Mouse (Mus musculus) neural tube, embryonic 15.5 days (tissue): Measurements from ENCODE around the gene 2410002F23Rik. TPM values are rescaled to one million over a fixed set of nuclear protein-coding genes. Genes with fewer than 3 reads are reported as not detected.
"Not testable (repeated sequence)": the region's sequence is repeated elsewhere in the genome, so short reads cannot be mapped to it uniquely, and the experiment has no call there.

ENCODE experiments used
- ATAC-seq: fragments of 200-750 bp; cut with Nextera tagmentation; 2 replicates; pipeline ENCODE4 v1.8.0; 2017; ENCODE audit warnings: mild to moderate bottlenecking, moderate TSS enrichment, moderate library complexity; ENCODE audit not compliant: low FRiP score
- H3K27ac ChIP-seq: fragments of 300-500 bp; sonication (generic); replicated peaks from 2 replicates; pipeline ENCODE4 v1.5.1; 2015; ENCODE audit warnings: mild to moderate bottlenecking, inconsistent platforms
- H3K27me3 ChIP-seq: fragments of 300-500 bp; sonication (generic); replicated peaks from 2 replicates; pipeline ENCODE4 v1.6.1; 2015; ENCODE audit warnings: inconsistent platforms
- H3K36me3 ChIP-seq: fragments of 300-500 bp; sonication (generic); 2 replicates; pipeline ENCODE4 v1.6.1; 2015; ENCODE audit warnings: inconsistent platforms
- H3K4me1 ChIP-seq: fragments of 300-500 bp; sonication (generic); 2 replicates; pipeline ENCODE4 v1.6.1; 2015; ENCODE audit warnings: inconsistent platforms
- H3K4me2 ChIP-seq: fragments of 300-500 bp; sonication (generic); 2 replicates; pipeline ENCODE4 v1.6.1; 2015; ENCODE audit warnings: inconsistent platforms, mild to moderate bottlenecking, moderate library complexity
- H3K4me3 ChIP-seq: fragments of 300-500 bp; sonication (generic); replicated peaks from 2 replicates; pipeline ENCODE4 v1.5.1; 2015; ENCODE audit warnings: mild to moderate bottlenecking, inconsistent platforms
- H3K9ac ChIP-seq: fragments of 300-500 bp; sonication (generic); replicated peaks from 2 replicates; pipeline ENCODE4 v1.6.1; 2015; ENCODE audit warnings: mild to moderate bottlenecking, inconsistent platforms
- H3K9me3 ChIP-seq: fragments of 300-500 bp; sonication (generic); replicated peaks from 2 replicates; pipeline ENCODE4 v1.6.1; 2016; ENCODE audit warnings: inconsistent platforms
- WGBS: fragments of 180-500 bp; shearing (Covaris S2); methylation state at CpG from one replicate; pipeline ENCODE4 v1.1.7; 2015; ENCODE audit warnings: mixed read lengths; 5-methylcytosine and 5-hydroxymethylcytosine counted together
- polyA plus RNA-seq: library from polyadenylated mRNA; unstranded; fragments of >200 nt; fragmentation: Nextera tagmentation; extraction: Ambion mirVana; gene quantifications from 2 replicates; pipeline ENCODE4 v1.2.1, GENCODE M21; 2015

2410002F23Rik gene
- polyA plus RNA-seq, 1 experiment from 2014 or later: 218 TPM

DNA sequence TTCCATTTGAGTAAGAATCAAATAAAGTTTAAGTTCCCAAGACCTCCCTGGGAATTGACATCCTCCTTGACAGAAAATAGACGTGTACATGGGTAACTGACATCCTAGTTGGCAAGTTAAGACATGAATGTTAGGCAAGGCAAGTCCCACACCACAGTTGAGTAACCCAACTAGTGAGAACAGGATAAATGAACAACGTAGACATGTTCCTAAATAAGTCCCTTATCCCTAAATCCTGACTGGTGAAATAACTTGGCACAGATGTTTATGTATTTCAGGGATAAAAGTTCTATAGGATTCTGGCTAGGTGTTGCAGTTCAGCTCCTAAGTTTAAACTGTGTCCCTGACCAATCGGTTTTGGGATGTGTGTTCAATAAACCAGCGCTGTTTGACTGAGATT is 44.5 kb downstream of the 2410002F23Rik start:
- H3K4me1 ChIP-seq: no peaks in the 10 kb centered on the region
- H3K9ac ChIP-seq: no peak overlapping the region
- H3K4me2 ChIP-seq: no peak overlapping the region
- H3K9me3 ChIP-seq: no peaks in the 10 kb centered on the region
- no peak for ATAC-seq
- no peak overlapping the region for H3K4me3 ChIP-seq
- WGBS: 85% methylated on average over 4 of the region's 4 CpGs
- no peaks in the 10 kb centered on the region for H3K36me3 ChIP-seq
- H3K27me3 ChIP-seq: no peaks in the 10 kb centered on the region
- H3K27ac ChIP-seq: no peak overlapping the region

DNA sequence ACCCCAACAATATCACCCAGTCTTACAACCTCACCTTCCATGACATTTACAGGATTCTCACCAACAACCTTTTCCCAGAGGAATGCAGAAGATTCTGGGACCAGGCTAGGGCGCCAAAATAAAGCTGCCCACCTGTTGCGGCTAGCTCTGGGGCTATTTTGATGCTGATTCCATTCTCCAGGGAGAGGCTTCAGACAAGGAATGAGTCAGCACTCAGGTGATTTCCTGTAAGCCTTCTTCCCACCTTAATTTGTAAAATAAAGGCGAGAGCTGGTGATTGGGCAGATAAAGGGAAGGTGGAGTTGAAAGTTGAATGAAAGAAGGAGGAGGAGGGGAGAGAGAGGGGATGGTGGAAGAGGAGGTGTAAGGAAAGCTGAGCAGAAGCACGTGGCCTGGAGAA is 44.9 kb downstream of the 2410002F23Rik start:
- no peak overlapping the region for H3K4me2 ChIP-seq
- 53% methylated on average over 4 of the region's 4 CpGs for WGBS
- no peak overlapping the region for H3K9ac ChIP-seq
- no peak overlapping the region for H3K4me3 ChIP-seq
- ATAC-seq: no peak
- no peak overlapping the region for H3K27ac ChIP-seq
- no peaks in the 10 kb centered on the region for H3K9me3 ChIP-seq
- no peaks in the 10 kb centered on the region for H3K36me3 ChIP-seq
- no peaks in the 10 kb centered on the region for H3K27me3 ChIP-seq
- H3K4me1 ChIP-seq: no peaks in the 10 kb centered on the region

- not testable (repeated sequence) for ATAC-seq, H3K9ac ChIP-seq
- WGBS: 85% methylated on average over 2 of the region's 2 CpGs
These were observed 51.0 kb downstream of the 2410002F23Rik start for GRCm38 (mm10) chr7:44297501-44297900.

More at GRCm38 (mm10) chr7:44297501-44297900, 51.0 kb downstream of the 2410002F23Rik start:
- H3K27me3 ChIP-seq, H3K4me1 ChIP-seq, H3K36me3 ChIP-seq, H3K9me3 ChIP-seq, H3K4me3 ChIP-seq, H3K27ac ChIP-seq, H3K4me2 ChIP-seq: not testable (repeated sequence)

Other genes with a start within 250 kb of the 2410002F23Rik start
- gene Klk1b26, start 234.6 kb upstream of the 2410002F23Rik start, polyA plus RNA-seq: not detected in 2 replicates
- not detected in 2 replicates for gene Klk1b27, start 194.4 kb upstream of the 2410002F23Rik start, polyA plus RNA-seq
- gene Klk1b21, start 144.4 kb upstream of the 2410002F23Rik start, polyA plus RNA-seq: not detected in 2 replicates
- not detected in 2 replicates for gene Klk1b22, start 134.0 kb upstream of the 2410002F23Rik start, polyA plus RNA-seq
- not detected in 2 replicates for gene Klk1b16, start 110.0 kb upstream of the 2410002F23Rik start, polyA plus RNA-seq
- not detected in 2 replicates for gene Klk1b24, start 58.5 kb upstream of the 2410002F23Rik start, polyA plus RNA-seq
- gene Klk1b3, start 48.5 kb upstream of the 2410002F23Rik start, polyA plus RNA-seq: not detected in 2 replicates
- not detected in 2 replicates for gene Klk1b4, start 39.3 kb upstream of the 2410002F23Rik start, polyA plus RNA-seq
- not detected in 2 replicates for gene Klk1b5, start 30.8 kb upstream of the 2410002F23Rik start, polyA plus RNA-seq
- gene Klk1, start 21.4 kb upstream of the 2410002F23Rik start, polyA plus RNA-seq: 0.51 TPM in 1 of 2 replicates, not detected in the other
- not detected in 2 replicates for gene Gm36864, start 10.5 kb upstream of the 2410002F23Rik start, polyA plus RNA-seq
- 1.3 and 1.5 TPM in 2 replicates for gene 1700028J19Rik, start within 50 bp of the 2410002F23Rik start, polyA plus RNA-seq
- 0.11 and 0.15 TPM in 2 replicates for gene Acp4, start 10.7 kb downstream of the 2410002F23Rik start, polyA plus RNA-seq
- gene Gm15517, start 14.7 kb downstream of the 2410002F23Rik start, polyA plus RNA-seq: not detected in 2 replicates
- gene Clec11a, start 60.2 kb downstream of the 2410002F23Rik start, polyA plus RNA-seq: 4.8 and 5.5 TPM in 2 replicates
- 38.1 and 47.6 TPM in 2 replicates for gene Shank1, start 63.5 kb downstream of the 2410002F23Rik start, polyA plus RNA-seq
- 67.0 and 75.4 TPM in 2 replicates for gene Syt3, start 137.4 kb downstream of the 2410002F23Rik start, polyA plus RNA-seq
- 2.5 and 3.4 TPM in 2 replicates for gene 1700008O03Rik, start 139.1 kb downstream of the 2410002F23Rik start, polyA plus RNA-seq
- 11.0 and 14.9 TPM in 2 replicates for gene Lrrc4b, start 182.3 kb downstream of the 2410002F23Rik start, polyA plus RNA-seq
- 2.2 and 4.2 TPM in 2 replicates for gene Aspdh, start 218.7 kb downstream of the 2410002F23Rik start, polyA plus RNA-seq
- 45.2 and 51.0 TPM in 2 replicates for gene Josd2, start 221.3 kb downstream of the 2410002F23Rik start, polyA plus RNA-seq
- 144 and 157 TPM in 2 replicates for gene Emc10, start 249.8 kb downstream of the 2410002F23Rik start, polyA plus RNA-seq
- 22.6 and 23.2 TPM in 2 replicates for gene Fam71e1, start 249.9 kb downstream of the 2410002F23Rik start, polyA plus RNA-seq